8 mouse cellular contexts compared by ENCODE assay signal in genomic region chr2:38925171-38926080, GRCm38 (mm10). TPM values are rescaled to one million over a fixed set of nuclear protein-coding genes. Genes with fewer than 3 reads are reported as not detected.
A peak's percentile ranks its signal among the peaks of the same experiment; 100 is the strongest.
DNase-seq lines count a peak whose midpoint lies in the region; ATAC-seq and TF ChIP-seq lines count a peak whose summit lies in the region.

No protein-coding gene starts in this region.

- H3K9ac ChIP-seq in heart, postnatal 0 days (replicated peaks; ENCODE audit: low read depth, low read length), result peak overlapping the region; percentile 67
- H3K9ac ChIP-seq in midbrain, embryonic 12.5 days (replicated peaks), result peak overlapping the region; percentile 77

- H3K27me3 ChIP-seq in heart, postnatal 0 days (ENCODE audit: control insufficient read depth, insufficient read depth, low read length), result peaks cover 20% of the 10 kb centered on the region
- peaks cover 27% of the 10 kb centered on the region for H3K27me3 ChIP-seq in midbrain, embryonic 12.5 days

- peak; percentile 24; the same call in 1 of the 2 replicates for ATAC-seq in heart, postnatal 0 days (ENCODE audit: insufficient read depth, low read depth)
- ATAC-seq in midbrain, embryonic 12.5 days (ENCODE audit: low FRiP score, low read depth), result peak; percentile 74

- H3K27ac ChIP-seq in heart, postnatal 0 days (ENCODE audit: low read depth), result 0 out of 2 replicates have a peak overlapping the region, but pooled peaks have one; percentile 4
- H3K27ac ChIP-seq in midbrain, embryonic 12.5 days (replicated peaks), result no peak overlapping the region

- TF ChIP-seq EP300 in heart, postnatal 0 days (IDR thresholded peaks at IDR 0.05; ENCODE audit: low read depth), result no peak

- H3K9me3 ChIP-seq in heart, postnatal 0 days (replicated peaks; ENCODE audit: control insufficient read depth, low read length), result no peaks in the 10 kb centered on the region
- no peaks in the 10 kb centered on the region for H3K9me3 ChIP-seq in midbrain, embryonic 12.5 days

- peak overlapping the region; percentile 97 for H3K4me3 ChIP-seq in heart, postnatal 0 days (ENCODE audit: low read depth, low read length)
- peak overlapping the region; percentile 86 for H3K4me3 ChIP-seq in midbrain, embryonic 12.5 days

- H3K4me1 ChIP-seq in heart, postnatal 0 days (ENCODE audit: control insufficient read depth, insufficient read depth), result 0 out of 2 replicates have a peak, but pooled peaks cover 6% of the 10 kb centered on the region
- H3K4me1 ChIP-seq in midbrain, embryonic 12.5 days, result peaks cover 15% of the 10 kb centered on the region

- intact Hi-C loops in gastrocnemius, postnatal 14 days (cut with DNase I; ENCODE audit: low total_unique reads), result no loop called here

- under 1% methylated on average over 50 of the region's 51 CpGs for WGBS in heart, postnatal 0 days
- WGBS in midbrain, embryonic 12.5 days, result under 1% methylated on average over 51 of the region's 51 CpGs

- no peak for TF ChIP-seq CTCF in heart, postnatal 0 days (IDR thresholded peaks at IDR 0.05; ENCODE audit: low read depth)

- no peaks in the 10 kb centered on the region for H3K36me3 ChIP-seq in heart, postnatal 0 days (replicated peaks; ENCODE audit: control insufficient read depth, insufficient read depth, low read length)
- H3K36me3 ChIP-seq in midbrain, embryonic 12.5 days, result no peaks in the 10 kb centered on the region

- peak; percentile 57 to 83 for DNase-seq in adrenal gland, adult (ENCODE audit: inconsistent age in 2 of 2, low spot score in 1 of 2)
- DNase-seq in adrenal gland, postnatal 4 days (ENCODE audit: low spot score in 2 of 2), result no peak
- DNase-seq in A20 (ENCODE audit: low read depth, low spot score), result peak; percentile 47
- peak; percentile 63 for DNase-seq in cerebellum, adult 9-11 months
- DNase-seq in heart, postnatal 0 days (ENCODE audit: low spot score), result no peak
- peak; percentile 47 to 60 for DNase-seq in kidney, postnatal 4 days
- no peak for DNase-seq in gastrocnemius, postnatal 14 days

- peak overlapping the region; percentile 98 for H3K4me2 ChIP-seq in heart, postnatal 0 days (ENCODE audit: low read depth, low read length)
- peak overlapping the region; percentile 99 for H3K4me2 ChIP-seq in midbrain, embryonic 12.5 days (replicated peaks)

RNA-seq across cellular contexts. Expression of gene Nr6a1, which starts 2.1 kb away (rescaled TPM):
- total RNA-seq in adrenal gland, postnatal 4 days (2021), result 1 to 10 TPM; 6.3 to 8.0 TPM
- total RNA-seq in heart, postnatal 0 days (2014; rRNA removed; ENCODE audit: low replicate concordance), result 0.99 and 8.7 TPM in 2 replicates
- 0.21 and 0.31 TPM in 2 replicates for polyA plus RNA-seq in heart, postnatal 0 days (2015; fragmentation: Nextera tagmentation; extraction: Ambion mirVana)
- 2.8 and 3.0 TPM in 2 replicates for polyA plus RNA-seq in midbrain, embryonic 12.5 days (2016; fragmentation: Nextera tagmentation; extraction: Ambion mirVana)
- 1 to 10 TPM; 1.5 to 2.1 TPM for total RNA-seq in gastrocnemius, postnatal 14 days (2021)

RNA-seq across cellular contexts. Expression of gene Olfml2a, which starts 6.4 kb away (rescaled TPM):
- 10 to 100 TPM; 31.6 to 31.7 TPM for total RNA-seq in adrenal gland, postnatal 4 days (2021)
- total RNA-seq in heart, postnatal 0 days (2014; rRNA removed; ENCODE audit: low replicate concordance), result 12.7 and 19.5 TPM in 2 replicates
- 3.3 and 3.4 TPM in 2 replicates for polyA plus RNA-seq in heart, postnatal 0 days (2015; fragmentation: Nextera tagmentation; extraction: Ambion mirVana)
- polyA plus RNA-seq in midbrain, embryonic 12.5 days (2016; fragmentation: Nextera tagmentation; extraction: Ambion mirVana), result 2.9 and 3.8 TPM in 2 replicates
- 10 to 100 TPM; 13.7 to 18.8 TPM for total RNA-seq in gastrocnemius, postnatal 14 days (2021)

Comparison
In these comparisons a context has a peak if more than half of its experiments do, and no peak if none do; other contexts are left out.
1. DNase-seq: peak in adrenal gland, adult (2 of 2), A20 (single experiment), cerebellum, adult 9-11 months (single experiment) and kidney, postnatal 4 days (2 of 2); none in adrenal gland, postnatal 4 days (0 of 2), heart, postnatal 0 days (single experiment) and gastrocnemius, postnatal 14 days (single experiment).